Mouse (Mus musculus) brain, embryonic 14.5 days (tissue): ENCODE measurements around the gene Ndufb8.

Experiments
- CTCF ChIP-seq: fragments of 200-500 bp; IDR thresholded peaks from 2 replicates; pipeline ENCODE4 v1.5.1; 2012; ENCODE audit warnings: inconsistent platforms, mild to moderate bottlenecking, moderate library complexity, borderline replicate concordance; ENCODE audit not compliant: insufficient read depth, insufficient read length; ENCODE audit errors: extremely low read depth
- POLR2A ChIP-seq: fragments of 200-500 bp; IDR thresholded peaks from 2 replicates; pipeline ENCODE4 v1.6.1; 2012; ENCODE audit warnings: mild to moderate bottlenecking, inconsistent platforms, borderline replicate concordance; ENCODE audit not compliant: poor library complexity, insufficient read depth, insufficient read length, severe bottlenecking; ENCODE audit errors: extremely low read depth

DNA sequence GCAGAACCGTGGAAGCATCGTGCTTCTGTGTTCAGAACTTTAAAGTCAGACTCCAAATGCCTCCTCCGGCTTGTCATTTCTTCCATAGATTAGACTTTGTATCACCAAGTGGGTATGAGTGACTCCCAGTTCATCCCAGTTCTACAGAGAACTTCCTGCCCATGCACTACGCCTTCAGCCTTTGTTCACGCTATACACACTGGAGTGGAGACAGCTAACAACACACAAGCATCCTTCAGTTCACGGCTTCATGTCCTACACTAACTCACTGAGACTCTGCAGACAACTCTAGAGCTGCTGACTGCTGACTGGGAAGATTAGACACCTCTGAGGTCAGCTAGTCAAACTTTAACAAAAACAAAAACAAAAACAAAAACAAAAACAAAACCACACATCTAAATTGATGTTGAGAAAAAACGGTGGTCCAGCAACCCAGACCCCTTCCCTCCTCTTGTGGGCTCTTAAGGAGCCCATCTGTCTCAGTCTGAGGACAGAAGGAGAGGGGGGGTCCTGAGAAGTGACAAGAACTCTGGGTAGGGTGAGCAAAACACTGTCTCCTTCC, 41.2 kb downstream of the Ndufb8 start:
- TF ChIP-seq POLR2A (no peak), CTCF (no peak)
